9 mouse cellular contexts compared by ENCODE assay signal in the genomic region with DNA sequence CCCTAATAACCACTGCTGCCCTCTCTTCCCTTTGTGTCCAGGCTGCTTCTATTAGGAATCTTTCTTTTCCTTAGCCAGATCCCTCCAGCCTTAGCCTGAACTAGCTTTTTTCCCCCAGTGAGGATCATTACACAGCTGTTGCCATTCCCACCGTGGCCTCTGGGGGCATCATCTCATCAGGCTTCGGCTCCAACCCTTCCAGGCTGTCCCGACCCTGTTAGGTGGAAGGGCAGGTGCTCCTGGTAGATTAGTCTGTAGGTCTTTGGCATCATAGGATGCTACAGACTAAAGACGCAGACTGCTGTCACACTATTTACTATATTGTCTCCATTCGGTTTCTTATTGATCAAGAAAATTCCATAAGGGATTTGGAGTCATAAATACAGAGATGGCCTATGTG.
DNase-seq lines count a peak whose midpoint lies in the region; ATAC-seq and TF ChIP-seq lines count a peak whose summit lies in the region.
"Had no signal": no experiment of that assay in that cellular context is flagged by ENCODE, and none has a peak within 500 bp of the region (broad histone marks: within the 10 kb centered on the region; RNA-seq: fewer than 3 reads in every experiment).

No protein-coding gene starts in this region.

- no peak overlapping the region for H3K9ac ChIP-seq in kidney, embryonic 15.5 days
- H3K9ac ChIP-seq: liver, embryonic 13.5 days had no signal

- H3K9me3 ChIP-seq in kidney, embryonic 15.5 days (replicated peaks): no peaks in the 10 kb centered on the region
- H3K9me3 ChIP-seq in E14TG2a.4 (ENCODE audit: low read length): no peaks in the 10 kb centered on the region
- H3K9me3 ChIP-seq: liver, embryonic 13.5 days had no signal

- no peaks in the 10 kb centered on the region for H3K27me3 ChIP-seq in kidney, embryonic 15.5 days
- H3K27me3 ChIP-seq in E14TG2a.4 (ENCODE audit: insufficient read depth, low read length): no peaks in the 10 kb centered on the region
- H3K27me3 ChIP-seq: liver, embryonic 13.5 days had no signal

- no peaks in the 10 kb centered on the region for H3K4me1 ChIP-seq in kidney, embryonic 15.5 days
- peaks cover 57% of the 10 kb centered on the region for H3K4me1 ChIP-seq in E14TG2a.4 (replicated peaks; ENCODE audit: low read depth, low read length)
- no peaks in the 10 kb centered on the region for H3K4me1 ChIP-seq in cortical plate, adult 2 months (ENCODE audit: control insufficient read depth, insufficient read depth, low read length)
- H3K4me1 ChIP-seq: liver, embryonic 13.5 days had no signal

- WGBS in kidney, embryonic 15.5 days: 27% methylated on average over 5 of the region's 5 CpGs

- TF ChIP-seq CTCF in E14TG2a.4 (conservative IDR thresholded peaks at IDR 0.05; ENCODE audit: low read length): peak; percentile 91
- peak; percentile 66 for TF ChIP-seq CTCF in cortical plate, adult 2 months (IDR thresholded peaks at IDR 0.05; ENCODE audit: extremely low read depth, insufficient read depth, low read length)

- H3K4me2 ChIP-seq in kidney, embryonic 15.5 days: no peak overlapping the region
- H3K4me2 ChIP-seq: liver, embryonic 13.5 days had no signal

- no peak for TF ChIP-seq POLR2A in cortical plate, adult 2 months (IDR thresholded peaks at IDR 0.05; ENCODE audit: extremely low read depth, insufficient read depth, low read length)

- ATAC-seq in kidney, embryonic 15.5 days (replicated peaks; ENCODE audit: low FRiP score): no peak
- ATAC-seq in activated CD4-positive, CD25-positive, alpha-beta regulatory T cell, adult 4 months: no peak

- H3K27ac ChIP-seq in kidney, embryonic 15.5 days: no peak overlapping the region
- no peak overlapping the region for H3K27ac ChIP-seq in cortical plate, adult 2 months (ENCODE audit: insufficient read depth, low read length)
- H3K27ac ChIP-seq: liver, embryonic 13.5 days had no signal

- H3K36me3 ChIP-seq in kidney, embryonic 15.5 days: no peaks in the 10 kb centered on the region
- no peaks in the 10 kb centered on the region for H3K36me3 ChIP-seq in E14TG2a.4 (ENCODE audit: insufficient read depth, low read length)
- H3K36me3 ChIP-seq: liver, embryonic 13.5 days had no signal

- peak; percentile 20 for DNase-seq in kidney, adult 9 months
- DNase-seq in ZHBTc4 (ENCODE audit: low read depth, low spot score): peak; percentile 77
- DNase-seq in kidney, postnatal 10 days: peak; percentile 67
- peak; percentile 36 for DNase-seq in mesoderm, embryonic 11.5 days (ENCODE audit: low read depth, low spot score)
- DNase-seq: liver, embryonic 13.5 days had no signal

- H3K4me3 ChIP-seq in kidney, embryonic 15.5 days (replicated peaks): no peak overlapping the region
- H3K4me3 ChIP-seq in E14TG2a.4 (replicated peaks; ENCODE audit: low read length): no peak overlapping the region
- no peak overlapping the region for H3K4me3 ChIP-seq in cortical plate, adult 2 months (ENCODE audit: insufficient read depth, low read length)
- H3K4me3 ChIP-seq: liver, embryonic 13.5 days had no signal

Comparison
In these comparisons a context has a peak if more than half of its experiments do, and no peak if none do; other contexts are left out.
1. DNase-seq: peak in every context shown above with its lines; median percentile 77 in ZHBTc4; 67 in kidney, postnatal 10 days; 36 in mesoderm, embryonic 11.5 days; 20 in kidney, adult 9 months.